Mouse (Mus musculus) B cell, adult 67 days (primary cell): ENCODE measurements around the gene Tmsb10. TPM values are rescaled to one million over a fixed set of nuclear protein-coding genes. Genes with fewer than 3 reads are reported as not detected.

ENCODE experiments used
- total RNA-seq, 2 experiments: library from RNA; stranded (reverse); gene quantifications; 4 replicates each; pipeline ENCODE4 v1.2.4; 2023

The Tmsb10 gene
- total RNA-seq = 1,000 to 10,000 TPM; 1,503 to 1,622 TPM

DNA sequence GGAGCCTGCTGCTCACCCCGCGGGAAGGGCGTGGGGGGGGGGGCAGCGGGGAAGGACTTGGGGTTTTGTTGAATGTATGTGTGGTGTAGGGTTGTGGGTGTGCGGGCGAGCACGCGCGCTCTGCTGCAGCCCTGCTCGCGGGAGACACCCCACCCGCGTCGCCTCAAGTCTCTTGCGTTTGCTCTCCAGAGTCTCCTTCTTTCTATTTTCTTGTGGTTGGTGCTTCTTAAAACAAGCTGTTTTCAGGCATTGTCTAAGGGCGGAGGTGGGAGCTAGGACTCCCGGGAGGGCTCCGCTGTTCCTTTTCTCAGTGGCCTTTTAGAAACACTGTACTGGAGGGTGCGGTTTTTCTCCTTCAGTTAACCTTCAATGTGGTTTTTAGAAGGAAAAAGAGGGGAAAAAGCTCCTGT is at the start of gene Tmsb10:
TSS of gene Tmsb10 (minus strand) at position 87 of the 410 bp plus-strand sequence.

Other genes starting within 250 kb of the Tmsb10 start
- not detected for gene Tcf7l1, start 169.5 kb downstream of the Tmsb10 start, total RNA-seq
- gene Kcmf1, start 58.8 kb downstream of the Tmsb10 start, total RNA-seq = 10 to 100 TPM; 54.4 to 63.5 TPM